Mouse (Mus musculus): ENCODE results near the gene Nop58.

DNA sequence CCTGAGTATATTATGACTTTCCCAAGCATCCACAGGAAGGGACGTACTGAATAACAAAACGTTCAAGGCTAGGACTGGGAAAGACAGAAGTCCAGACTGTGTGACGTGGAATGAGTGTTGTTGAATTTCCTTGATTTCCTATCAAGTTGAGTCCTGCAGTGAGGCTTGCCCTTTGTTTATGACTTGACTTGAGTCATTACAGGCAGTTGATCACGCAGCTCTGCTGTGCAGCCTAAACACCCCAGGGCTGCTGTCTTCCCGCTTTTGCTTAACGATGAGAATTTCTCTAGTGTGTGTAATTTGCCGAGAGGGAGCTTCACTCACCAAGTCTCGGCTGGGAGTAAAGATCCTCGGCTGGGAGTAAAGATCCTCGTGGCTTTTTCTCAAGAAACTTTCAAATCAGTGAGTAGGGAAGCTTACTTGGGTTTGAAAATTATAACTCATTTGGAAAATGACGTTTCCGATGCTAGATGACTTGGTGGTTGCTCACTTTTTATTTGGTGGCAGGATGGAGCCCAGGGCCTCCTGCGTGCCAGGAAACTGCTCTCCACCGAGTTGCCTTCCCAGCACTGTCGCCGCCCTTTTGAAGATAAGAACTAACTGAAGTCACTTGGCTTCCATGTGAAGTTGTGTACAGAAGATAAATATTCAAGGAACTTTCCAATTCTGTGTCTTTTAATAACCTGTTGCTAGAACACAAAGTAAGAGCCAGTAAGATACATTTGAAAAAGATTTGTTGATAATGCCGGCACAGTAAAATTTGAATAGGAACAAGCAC lies 55.0 kb downstream of the Nop58 start:
- TF ChIP-seq POLR2A (IDR thresholded peaks at IDR 0.05; ENCODE audit: low read depth, low read length) (no peak), PAX5 (IDR thresholded peaks at IDR 0.05; ENCODE audit: low read length) (no peak), EP300 (IDR thresholded peaks at IDR 0.05; ENCODE audit: low read length) (no peak), CTCF (conservative IDR thresholded peaks at IDR 0.05 in 1 of 2, IDR thresholded peaks at IDR 0.05 in 1 of 2; ENCODE audit: low read depth in 2 of 2, low read length in 2 of 2) (no peak), MYC (IDR thresholded peaks at IDR 0.05; ENCODE audit: low read depth, low read length) (no peak), TCF12 (IDR thresholded peaks at IDR 0.05; ENCODE audit: low read depth, low read length) (no peak)
